Mouse (Mus musculus) kidney, embryonic 16.5 days (tissue): ENCODE data around the gene Prdx1. TPM values are rescaled to one million over a fixed set of nuclear protein-coding genes. Genes with fewer than 3 reads are reported as not detected.
A peak's percentile ranks its signal among the peaks of the same experiment; 100 is the strongest.

Source experiments
- ATAC-seq: fragments of 200-750 bp; cut with Nextera tagmentation; 2 replicates; pipeline ENCODE4 v1.8.0; 2017; ENCODE audit warnings: moderate TSS enrichment; ENCODE audit not compliant: low FRiP score, low TSS enrichment
- H3K27ac ChIP-seq: fragments of 300-500 bp; sonication (generic); 2 replicates; pipeline ENCODE4 v1.5.1; 2014; ENCODE audit warnings: low read length
- H3K27me3 ChIP-seq: fragments of 300-500 bp; sonication (generic); 2 replicates; pipeline ENCODE4 v1.6.1; 2014; ENCODE audit warnings: low read length, control low read depth, mixed read lengths; ENCODE audit not compliant: insufficient read depth
- H3K36me3 ChIP-seq: fragments of 300-500 bp; sonication (generic); 2 replicates; pipeline ENCODE4 v1.6.1; 2014; ENCODE audit warnings: low read length, control low read depth, mixed read lengths; ENCODE audit not compliant: insufficient read depth
- H3K4me1 ChIP-seq: fragments of 300-500 bp; sonication (generic); 2 replicates; pipeline ENCODE4 v1.6.1; 2014; ENCODE audit warnings: low read length, control low read depth, mixed read lengths; ENCODE audit not compliant: insufficient read depth
- H3K4me2 ChIP-seq: fragments of 300-500 bp; sonication (generic); replicated peaks from 2 replicates; pipeline ENCODE4 v1.6.1; 2014; ENCODE audit warnings: low read depth, low read length
- H3K4me3 ChIP-seq: fragments of 300-500 bp; sonication (generic); 2 replicates; pipeline ENCODE4 v1.5.1; 2014; ENCODE audit warnings: mild to moderate bottlenecking, low read length
- H3K9ac ChIP-seq: fragments of 300-500 bp; sonication (generic); replicated peaks from 2 replicates; pipeline ENCODE4 v1.6.1; 2014; ENCODE audit warnings: low read length
- H3K9me3 ChIP-seq: fragments of 300-500 bp; sonication (generic); 2 replicates; pipeline ENCODE4 v1.6.1; 2016; ENCODE audit warnings: low read length, control low read depth
- WGBS: fragments of 180-500 bp; shearing (Covaris S2); extraction: QIAGEN DNeasy Blood & Tissue Kit; methylation state at CpG from one replicate; pipeline ENCODE4 v1.1.7; 2014; 5-methylcytosine and 5-hydroxymethylcytosine counted together
- polyA plus RNA-seq: library from polyadenylated mRNA; unstranded; fragments of >200 nt; fragmentation: Nextera tagmentation; extraction: Ambion mirVana; gene quantifications from 2 replicates; pipeline ENCODE4 v1.2.1, GENCODE M21; 2015

The Prdx1 gene
- 1,468 and 1,536 TPM in 2 replicates for polyA plus RNA-seq

GRCm38 (mm10) chr4:116685402-116686061, at the start of gene Prdx1:
Prdx1 (plus strand) TSS chr4:116685544.
- peak within 1 kb of the TSS; percentile 85 for H3K9ac ChIP-seq

GRCm38 (mm10) chr4:116638821-116639220, 46.5 kb upstream of the Prdx1 start:
- Histone ChIP-seq H3K4me1 (no peaks in the 10 kb centered on the region), H3K9me3 (no peaks in the 10 kb centered on the region), H3K27me3 (no peaks in the 10 kb centered on the region), H3K27ac (no peak overlapping the region), H3K4me3 (no peak overlapping the region), H3K9ac (no peak overlapping the region), H3K4me2 (no peak overlapping the region), H3K36me3 (peaks cover 73% of the 10 kb centered on the region)
- WGBS = 93% methylated on average over 6 of the region's 6 CpGs
- no peak for ATAC-seq

More at GRCm38 (mm10) chr4:116685402-116686061, at the start of gene Prdx1:
- peak; percentile 98 for ATAC-seq
- under 1% methylated on average over 56 of the region's 56 CpGs for WGBS
- Histone ChIP-seq H3K36me3 (peaks cover 26% of the 10 kb centered on the region), H3K27me3 (no peaks in the 10 kb centered on the region), H3K27ac (peak within 1 kb of the TSS; percentile 97), H3K4me1 (peaks cover 24% of the 10 kb centered on the region), H3K4me3 (peak within 1 kb of the TSS; percentile 71), H3K4me2 (peak within 1 kb of the TSS; percentile 83), H3K9me3 (no peaks in the 10 kb centered on the region)

GRCm38 (mm10) chr4:116642071-116642470, 43.3 kb upstream of the Prdx1 start:
- H3K9ac ChIP-seq = no peak overlapping the region
- H3K4me1 ChIP-seq = peaks cover 4% of the 10 kb centered on the region; the same call in 1 of the 2 replicates
- no peaks in the 10 kb centered on the region for H3K27me3 ChIP-seq
- H3K4me3 ChIP-seq = no peak overlapping the region
- 88% methylated on average over 1 of the region's 1 CpGs for WGBS
- no peak overlapping the region for H3K27ac ChIP-seq
- no peaks in the 10 kb centered on the region for H3K9me3 ChIP-seq
- H3K36me3 ChIP-seq = peaks cover 68% of the 10 kb centered on the region
- no peak overlapping the region for H3K4me2 ChIP-seq
- no peak for ATAC-seq

- Histone ChIP-seq H3K36me3 (peaks cover 55% of the 10 kb centered on the region), H3K4me2 (no peak overlapping the region), H3K4me3 (no peak overlapping the region), H3K4me1 (peaks cover 15% of the 10 kb centered on the region; the same call in 1 of the 2 replicates), H3K9me3 (no peaks in the 10 kb centered on the region), H3K27ac (no peak overlapping the region), H3K27me3 (no peaks in the 10 kb centered on the region), H3K9ac (no peak overlapping the region)
- ATAC-seq = 0 out of 2 replicates have a peak, but pooled peaks have one; percentile 23
- 56% methylated on average over 6 of the region's 6 CpGs for WGBS
These were observed 41.0 kb upstream of the Prdx1 start for GRCm38 (mm10) chr4:116644326-116644725.

GRCm38 (mm10) chr4:116645624-116646023, 39.7 kb upstream of the Prdx1 start:
- H3K36me3 ChIP-seq = peaks cover 49% of the 10 kb centered on the region
- 79% methylated on average over 7 of the region's 7 CpGs for WGBS

GRCm38 (mm10) chr4:116649411-116649810, 35.9 kb upstream of the Prdx1 start:
- peak overlapping the region; percentile 78 for H3K4me2 ChIP-seq
- no peak for ATAC-seq
- H3K4me1 ChIP-seq = peaks cover 30% of the 10 kb centered on the region
- 94% methylated on average over 2 of the region's 2 CpGs for WGBS
- no peak overlapping the region for H3K27ac ChIP-seq
- H3K9me3 ChIP-seq = no peaks in the 10 kb centered on the region
- H3K9ac ChIP-seq = no peak overlapping the region
- H3K27me3 ChIP-seq = no peaks in the 10 kb centered on the region
- H3K4me3 ChIP-seq = peak overlapping the region; percentile 82; the same call in 1 of the 2 replicates
- peaks cover 20% of the 10 kb centered on the region for H3K36me3 ChIP-seq

More at GRCm38 (mm10) chr4:116645624-116646023, 39.7 kb upstream of the Prdx1 start:
- Histone ChIP-seq H3K4me2 (no peak overlapping the region), H3K27ac (no peak overlapping the region; the same call in 1 of the 2 replicates), H3K4me1 (peaks cover 25% of the 10 kb centered on the region), H3K4me3 (no peak overlapping the region), H3K9me3 (no peaks in the 10 kb centered on the region), H3K9ac (no peak overlapping the region), H3K27me3 (no peaks in the 10 kb centered on the region)
- ATAC-seq = no peak

- Histone ChIP-seq H3K4me1 (peaks cover 30% of the 10 kb centered on the region), H3K36me3 (peaks cover 16% of the 10 kb centered on the region), H3K27me3 (no peaks in the 10 kb centered on the region), H3K4me2 (peak overlapping the region; percentile 78), H3K9ac (peak overlapping the region; percentile 96), H3K27ac (peak overlapping the region; percentile 96), H3K4me3 (peak overlapping the region; percentile 82), H3K9me3 (no peaks in the 10 kb centered on the region)
- ATAC-seq = no peak
- 34% methylated on average over 5 of the region's 5 CpGs for WGBS
These were observed 35.0 kb upstream of the Prdx1 start for GRCm38 (mm10) chr4:116650365-116650764.

- H3K4me2 ChIP-seq = peak within 1 kb of the TSS; percentile 78
- H3K27ac ChIP-seq = peak within 1 kb of the TSS; percentile 96
- H3K9me3 ChIP-seq = no peaks in the 10 kb centered on the region
- peak; percentile 100 for ATAC-seq
- H3K4me3 ChIP-seq = peak within 1 kb of the TSS; percentile 82
- H3K4me1 ChIP-seq = peaks cover 34% of the 10 kb centered on the region
- peak within 1 kb of the TSS; percentile 96 for H3K9ac ChIP-seq
- no peaks in the 10 kb centered on the region for H3K27me3 ChIP-seq
- H3K36me3 ChIP-seq = peaks cover 14% of the 10 kb centered on the region
- under 1% methylated on average over 39 of the region's 39 CpGs for WGBS
These were observed 34.2 kb upstream of the Prdx1 start, which contains the start of gene Akr1a1 for GRCm38 (mm10) chr4:116650924-116651796. Akr1a1 (minus strand) TSS chr4:116651680.

GRCm38 (mm10) chr4:116651797-116652135, 33.6 kb upstream of the Prdx1 start:
- Histone ChIP-seq H3K27me3 (no peaks in the 10 kb centered on the region), H3K36me3 (peaks cover 9% of the 10 kb centered on the region), H3K27ac (peak overlapping the region; percentile 96), H3K4me3 (peak overlapping the region; percentile 82), H3K9me3 (no peaks in the 10 kb centered on the region), H3K4me1 (peaks cover 30% of the 10 kb centered on the region), H3K9ac (peak overlapping the region; percentile 96), H3K4me2 (peak overlapping the region; percentile 78)
- WGBS = 9% methylated on average over 6 of the region's 6 CpGs
- ATAC-seq = no peak
